Mouse (Mus musculus) bone marrow macrophage, adult 2 months (primary cell): ENCODE measurements around the gene Bnip1. TPM values are rescaled to one million over a fixed set of nuclear protein-coding genes. Genes with fewer than 3 reads are reported as not detected.

Experiments used
- H3K27ac ChIP-seq: 2 replicates; pipeline ENCODE4 v1.5.1; 2012; ENCODE audit warnings: low read depth, low read length; ENCODE audit not compliant: insufficient read depth
- H3K4me1 ChIP-seq: 2 replicates; pipeline ENCODE4 v1.6.1; 2012; ENCODE audit warnings: low read length; ENCODE audit not compliant: control insufficient read depth, insufficient read depth
- H3K4me3 ChIP-seq: 2 replicates; pipeline ENCODE4 v1.5.1; 2012; ENCODE audit warnings: mild to moderate bottlenecking, low read length, moderate library complexity; ENCODE audit not compliant: insufficient read depth
- CTCF ChIP-seq: IDR thresholded peaks from 2 replicates; pipeline ENCODE4 v1.5.1; 2012; ENCODE audit warnings: low read depth, mild to moderate bottlenecking, low read length, moderate library complexity
- POLR2A ChIP-seq: IDR thresholded peaks from 2 replicates; pipeline ENCODE4 v1.6.1; 2012; ENCODE audit warnings: mild to moderate bottlenecking, low read depth, low read length, borderline replicate concordance
- polyA plus RNA-seq: library from polyadenylated mRNA; stranded (reverse); fragments of >200 nt; gene quantifications from 2 replicates; pipeline ENCODE4 v1.2.4, GENCODE M21; 2012; ENCODE audit not compliant: missing spikeins, insufficient read depth, insufficient read length

The Bnip1 gene
- polyA plus RNA-seq, 1 experiment = 25.0 TPM

GRCm38 (mm10) chr17:26778430-26779100 lies 2.3 kb upstream of the Bnip1 start:
- TF ChIP-seq CTCF = no peak
- no peak for TF ChIP-seq POLR2A
- Histone ChIP-seq H3K4me3 (no peak overlapping the region), H3K27ac (no peak overlapping the region), H3K4me1 (peaks cover 14% of the 10 kb centered on the region)

DNA sequence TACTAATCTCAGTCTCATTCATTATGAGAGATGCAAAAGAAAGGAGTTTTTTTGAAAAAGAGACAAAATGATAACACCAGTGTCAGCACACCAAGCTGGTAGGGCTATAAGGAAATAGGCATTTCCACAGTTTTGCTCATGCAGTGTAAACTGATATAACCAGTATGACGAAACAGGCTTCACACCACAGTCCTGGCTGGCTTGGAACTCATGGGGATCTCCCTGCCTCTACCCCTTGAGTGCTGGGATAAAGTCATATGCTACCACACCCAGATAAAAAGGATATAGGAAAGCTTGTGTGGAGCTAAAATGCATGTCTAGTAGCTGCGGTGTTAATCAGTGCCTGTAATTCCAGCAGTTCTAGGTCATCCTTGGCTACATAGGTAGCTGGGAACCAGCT lies 1.4 kb upstream of the Bnip1 start:
- TF ChIP-seq CTCF (no peak), POLR2A (no peak)
- peaks cover 14% of the 10 kb centered on the region for H3K4me1 ChIP-seq

GRCm38 (mm10) chr17:26781610-26782043 lies 761 bp downstream of the Bnip1 start:
- TF ChIP-seq POLR2A = no peak
- TF ChIP-seq CTCF = no peak
- H3K4me1 ChIP-seq = peaks cover 14% of the 10 kb centered on the region
- H3K4me3 ChIP-seq = peak overlapping the region; percentile 97
- no peak overlapping the region; the same call in 1 of the 2 replicates for H3K27ac ChIP-seq

More for the DNA sequence above, 1.4 kb upstream of the Bnip1 start:
- no peak overlapping the region for H3K27ac ChIP-seq
- no peak overlapping the region for H3K4me3 ChIP-seq

- Histone ChIP-seq H3K4me3 (no peak overlapping the region), H3K4me1 (peaks cover 10% of the 10 kb centered on the region), H3K27ac (no peak overlapping the region)
- TF ChIP-seq POLR2A (no peak), CTCF (no peak)
Observed at GRCm38 (mm10) chr17:26784525-26784924, 3.7 kb downstream of the Bnip1 start.

GRCm38 (mm10) chr17:26786586-26786985 lies 5.7 kb downstream of the Bnip1 start:
- H3K4me3 ChIP-seq = no peak overlapping the region
- H3K27ac ChIP-seq = no peak overlapping the region
- TF ChIP-seq CTCF (no peak), POLR2A (no peak)
- peaks cover 3% of the 10 kb centered on the region; the same call in 1 of the 2 replicates for H3K4me1 ChIP-seq

DNA sequence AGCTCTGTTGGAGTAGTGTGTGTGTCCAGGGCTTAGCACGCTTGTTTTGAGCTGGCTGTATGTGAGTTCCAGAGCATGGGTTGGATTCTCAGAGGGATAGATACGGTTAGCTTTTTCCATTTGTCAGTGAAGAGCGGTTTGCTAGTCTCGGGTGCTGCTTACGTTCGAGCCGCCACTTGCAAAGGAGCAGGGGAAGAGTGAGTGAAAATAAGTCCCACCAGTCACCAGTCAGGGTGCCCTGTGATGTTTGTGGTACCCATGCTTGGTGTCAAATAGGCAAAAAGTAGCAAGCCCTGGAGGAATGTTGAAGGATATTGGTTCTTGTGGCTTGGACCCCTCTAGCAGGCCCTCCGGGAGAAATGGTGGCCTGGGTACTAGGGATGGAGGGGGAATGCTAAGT lies 8.1 kb downstream of the Bnip1 start:
- peaks cover 8% of the 10 kb centered on the region for H3K4me1 ChIP-seq
- TF ChIP-seq POLR2A = no peak
- no peak for TF ChIP-seq CTCF
- no peak overlapping the region for H3K27ac ChIP-seq
- H3K4me3 ChIP-seq = no peak overlapping the region

DNA sequence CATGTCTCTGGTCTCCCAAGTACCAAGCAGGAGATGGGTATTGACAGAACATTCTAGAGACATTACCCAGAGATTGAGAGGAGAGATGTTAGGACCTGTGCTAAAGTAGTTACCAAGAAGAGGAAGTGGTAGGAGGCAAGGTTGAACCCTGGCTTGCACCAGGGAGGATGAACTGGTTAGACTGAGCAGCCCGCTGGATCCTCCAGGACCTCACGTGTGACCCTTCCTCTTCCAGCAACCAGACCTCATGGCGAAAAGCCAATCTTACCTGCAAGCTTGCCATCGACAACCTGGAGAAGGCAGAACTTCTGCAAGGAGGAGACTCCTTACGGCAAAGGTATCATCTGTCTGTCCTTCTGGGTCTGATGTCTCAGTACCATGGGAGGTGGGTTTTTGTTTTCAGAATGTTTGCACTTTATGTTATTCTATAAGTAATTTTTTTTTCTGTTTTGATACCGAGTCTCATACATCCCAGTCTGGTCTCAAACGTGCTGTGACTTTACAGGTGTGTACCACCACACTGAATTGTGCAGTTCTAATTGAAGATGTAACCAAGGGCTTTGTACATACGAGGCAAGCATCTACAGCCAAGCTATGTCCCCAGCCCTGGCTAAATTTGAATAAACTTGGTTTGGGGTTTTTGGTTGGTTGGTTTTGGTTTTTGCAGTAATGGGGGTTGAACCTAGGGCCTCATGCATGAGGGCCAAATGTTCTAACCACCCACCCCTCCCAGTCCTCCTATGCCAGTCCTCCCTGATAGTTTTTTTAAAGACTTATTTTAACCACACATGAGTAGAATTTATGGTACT lies 8.8 kb downstream of the Bnip1 start:
- no peak overlapping the region for H3K27ac ChIP-seq
- TF ChIP-seq POLR2A (no peak), CTCF (no peak)
- H3K4me1 ChIP-seq = peaks cover 8% of the 10 kb centered on the region
- no peak overlapping the region for H3K4me3 ChIP-seq

- TF ChIP-seq CTCF (no peak), POLR2A (no peak)
- Histone ChIP-seq H3K27ac (no peak overlapping the region), H3K4me1 (peaks cover 8% of the 10 kb centered on the region), H3K4me3 (no peak overlapping the region)
Observed at GRCm38 (mm10) chr17:26790269-26791214, 9.7 kb downstream of the Bnip1 start.

DNA sequence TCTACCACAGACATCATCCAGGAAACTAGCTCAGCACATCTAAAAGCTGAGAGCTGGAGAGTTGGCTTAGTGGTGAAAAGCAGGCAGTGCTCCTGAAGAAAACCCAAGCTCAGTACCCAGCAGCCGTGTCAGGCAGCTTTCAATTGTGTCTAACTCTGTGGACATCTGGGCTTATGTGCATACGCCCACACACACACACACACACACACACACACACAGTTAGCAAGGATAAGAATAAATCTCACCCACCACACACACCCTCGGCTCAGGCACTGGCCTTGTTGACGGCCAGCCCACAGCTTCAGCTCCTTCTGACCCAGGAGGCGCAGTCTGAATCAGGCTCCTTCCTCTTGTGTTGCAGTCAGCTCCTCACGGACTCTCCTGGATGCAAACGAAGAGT lies 10.7 kb downstream of the Bnip1 start:
- Histone ChIP-seq H3K4me1 (peaks cover 8% of the 10 kb centered on the region), H3K27ac (no peak overlapping the region), H3K4me3 (no peak overlapping the region)
- TF ChIP-seq POLR2A (no peak), CTCF (no peak)
